Mouse (Mus musculus): ENCODE results near the gene Gm10392.

DNA sequence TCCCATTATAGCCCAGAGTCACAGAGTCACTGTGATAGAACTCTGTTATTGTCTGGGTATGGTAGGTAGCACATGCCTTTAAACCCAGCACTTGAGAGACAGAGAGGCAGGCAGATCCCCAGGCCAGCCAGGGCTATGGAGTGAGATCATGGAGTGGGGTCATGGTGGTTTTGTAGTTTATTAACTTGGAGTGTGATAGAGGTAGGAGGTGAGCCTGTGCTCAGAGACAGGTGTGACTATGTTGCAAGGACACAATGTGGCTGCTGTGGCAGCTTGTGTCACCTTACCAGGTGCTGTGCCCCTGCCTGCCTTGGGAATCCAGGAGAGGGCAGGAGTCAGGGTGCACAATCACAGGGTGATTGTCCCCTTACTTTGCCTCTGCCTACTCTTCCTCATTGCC is 23.5 kb downstream of the Gm10392 start:
- TF ChIP-seq POLR2A (IDR thresholded peaks at IDR 0.05; ENCODE audit: control insufficient read depth, low read depth, low read length) (no peak), CTCF (IDR thresholded peaks at IDR 0.05; ENCODE audit: control insufficient read depth, insufficient read depth, insufficient replicate concordance, low read depth, low read length) (no peak)
